Mouse (Mus musculus) midbrain, embryonic 16.5 days (tissue): ENCODE data around the gene Echs1. TPM values are rescaled to one million over a fixed set of nuclear protein-coding genes. Genes with fewer than 3 reads are reported as not detected.

ENCODE experiments used
- ATAC-seq: fragments of 200-750 bp; cut with Nextera tagmentation; 2 replicates; pipeline ENCODE4 v1.8.0; 2017; ENCODE audit warnings: moderate TSS enrichment
- H3K27ac ChIP-seq: fragments of 300-500 bp; sonication (generic); 2 replicates; pipeline ENCODE4 v1.5.1; 2014; ENCODE audit warnings: mild to moderate bottlenecking, low read length, mixed read lengths
- H3K27me3 ChIP-seq: fragments of 300-500 bp; sonication (generic); 2 replicates; pipeline ENCODE4 v1.6.1; 2014; ENCODE audit warnings: low read depth, low read length, mixed read lengths; ENCODE audit not compliant: control insufficient read depth, insufficient read depth
- H3K36me3 ChIP-seq: fragments of 300-500 bp; sonication (generic); 2 replicates; pipeline ENCODE4 v1.6.1; 2014; ENCODE audit warnings: mild to moderate bottlenecking, low read length, moderate library complexity, mixed read lengths; ENCODE audit not compliant: control insufficient read depth, insufficient read depth
- H3K4me1 ChIP-seq: fragments of 300-500 bp; sonication (generic); 2 replicates; pipeline ENCODE4 v1.6.1; 2014; ENCODE audit warnings: mild to moderate bottlenecking, low read length, mixed read lengths; ENCODE audit not compliant: control insufficient read depth, insufficient read depth
- H3K4me2 ChIP-seq: fragments of 300-500 bp; sonication (generic); 2 replicates; pipeline ENCODE4 v1.6.1; 2014; ENCODE audit warnings: mild to moderate bottlenecking, low read length, mixed read lengths
- H3K4me3 ChIP-seq: fragments of 300-500 bp; sonication (generic); 2 replicates; pipeline ENCODE4 v1.5.1; 2014; ENCODE audit warnings: low read depth, mild to moderate bottlenecking, low read length, moderate library complexity, mixed read lengths
- H3K9ac ChIP-seq: fragments of 300-500 bp; sonication (generic); 2 replicates; pipeline ENCODE4 v1.6.1; 2014; ENCODE audit warnings: low read depth, low read length, mixed read lengths
- H3K9me3 ChIP-seq: fragments of 300-500 bp; sonication (generic); replicated peaks from 2 replicates; pipeline ENCODE4 v1.6.1; 2014; ENCODE audit warnings: mild to moderate bottlenecking, low read length, mixed read lengths; ENCODE audit not compliant: control insufficient read depth, poor library complexity, severe bottlenecking
- WGBS: fragments of 180-500 bp; shearing (Covaris S2); extraction: QIAGEN DNeasy Blood & Tissue Kit; methylation state at CpG from one replicate; pipeline ENCODE4 v1.1.7; 2014; 5-methylcytosine and 5-hydroxymethylcytosine counted together
- polyA plus RNA-seq: library from polyadenylated mRNA; unstranded; fragments of >200 nt; fragmentation: Nextera tagmentation; extraction: Ambion mirVana; gene quantifications from 2 replicates; pipeline ENCODE4 v1.2.1, GENCODE M21; 2015

Gene Echs1
- polyA plus RNA-seq, 1 experiment from 2014 or later = 111 TPM

GRCm38 (mm10) chr7:140080503-140081156, 35.6 kb downstream of the Echs1 start:
- Histone ChIP-seq H3K27ac (peak overlapping the region; percentile 96), H3K4me1 (peaks cover 14% of the 10 kb centered on the region), H3K9me3 (no peaks in the 10 kb centered on the region), H3K36me3 (no peaks in the 10 kb centered on the region), H3K9ac (peak overlapping the region; percentile 87), H3K27me3 (no peaks in the 10 kb centered on the region), H3K4me3 (peak overlapping the region; percentile 72), H3K4me2 (peak overlapping the region; percentile 54)
- WGBS = 2% methylated on average over 24 of the region's 24 CpGs
- peak; percentile 81 for ATAC-seq

DNA sequence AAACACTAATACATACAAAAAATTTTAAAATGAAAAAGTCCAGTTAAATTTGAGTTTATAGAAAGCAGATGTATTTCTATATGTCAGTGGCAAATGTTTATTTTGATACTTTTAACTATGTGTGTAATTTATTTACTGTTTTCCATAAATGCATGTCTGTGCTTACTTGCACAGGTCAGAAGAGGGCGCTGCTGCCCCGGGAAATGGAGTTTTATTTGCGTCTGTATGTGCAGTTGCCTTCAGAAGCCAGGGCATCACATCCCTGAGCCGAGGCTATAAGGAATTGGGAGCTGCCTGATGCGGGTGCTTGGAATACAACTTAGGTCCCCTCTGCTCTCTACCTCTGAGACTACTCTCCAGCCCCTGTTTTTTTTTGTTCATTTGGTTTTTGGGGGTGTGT, 37.6 kb downstream of the Echs1 start:
- Histone ChIP-seq H3K27ac (no peak overlapping the region), H3K4me2 (peak overlapping the region; percentile 54; the same call in 1 of the 2 replicates), H3K4me1 (peaks cover 14% of the 10 kb centered on the region), H3K9ac (no peak overlapping the region), H3K9me3 (no peaks in the 10 kb centered on the region), H3K4me3 (no peak overlapping the region), H3K36me3 (no peaks in the 10 kb centered on the region; the same call in 1 of the 2 replicates), H3K27me3 (no peaks in the 10 kb centered on the region)
- no peak for ATAC-seq
- 5% methylated on average over 5 of the region's 5 CpGs for WGBS

DNA sequence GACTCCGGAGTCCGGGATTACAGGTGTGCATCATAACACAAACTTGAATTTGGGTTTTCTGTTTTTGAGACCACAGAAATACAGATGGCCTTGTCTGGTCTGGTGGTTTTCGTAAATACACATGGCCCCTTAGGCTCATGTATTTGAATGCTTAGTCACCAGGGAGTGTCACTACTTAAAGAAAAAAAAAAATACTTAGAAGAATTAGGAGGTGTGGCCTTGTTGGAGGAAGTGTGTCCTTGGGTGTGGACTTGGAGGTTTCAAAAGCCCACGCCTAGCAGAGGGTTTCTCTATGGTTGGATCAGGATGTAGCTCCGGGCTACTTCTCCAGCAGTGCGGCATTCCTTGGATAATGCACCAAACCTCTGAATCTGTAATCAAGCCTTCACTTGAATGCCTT, 38.6 kb downstream of the Echs1 start:
- WGBS = 79% methylated on average over 6 of the region's 6 CpGs
- peaks cover 8% of the 10 kb centered on the region for H3K27me3 ChIP-seq
- H3K9ac ChIP-seq = no peak overlapping the region

GRCm38 (mm10) chr7:140070042-140070711, 46.1 kb downstream of the Echs1 start:
- Histone ChIP-seq H3K9me3 (no peaks in the 10 kb centered on the region), H3K27ac (no peak overlapping the region), H3K4me1 (no peaks in the 10 kb centered on the region), H3K27me3 (peaks cover 55% of the 10 kb centered on the region), H3K4me3 (no peak overlapping the region), H3K36me3 (peaks cover 36% of the 10 kb centered on the region), H3K4me2 (peak overlapping the region; percentile 31), H3K9ac (no peak overlapping the region)
- no peak for ATAC-seq
- WGBS = 30% methylated on average over 39 of the region's 39 CpGs

More for the DNA sequence above, 38.6 kb downstream of the Echs1 start:
- Histone ChIP-seq H3K4me1 (peaks cover 10% of the 10 kb centered on the region), H3K27ac (no peak overlapping the region), H3K9me3 (no peaks in the 10 kb centered on the region), H3K36me3 (peaks cover 7% of the 10 kb centered on the region), H3K4me2 (no peak overlapping the region), H3K4me3 (no peak overlapping the region)
- ATAC-seq = no peak

DNA sequence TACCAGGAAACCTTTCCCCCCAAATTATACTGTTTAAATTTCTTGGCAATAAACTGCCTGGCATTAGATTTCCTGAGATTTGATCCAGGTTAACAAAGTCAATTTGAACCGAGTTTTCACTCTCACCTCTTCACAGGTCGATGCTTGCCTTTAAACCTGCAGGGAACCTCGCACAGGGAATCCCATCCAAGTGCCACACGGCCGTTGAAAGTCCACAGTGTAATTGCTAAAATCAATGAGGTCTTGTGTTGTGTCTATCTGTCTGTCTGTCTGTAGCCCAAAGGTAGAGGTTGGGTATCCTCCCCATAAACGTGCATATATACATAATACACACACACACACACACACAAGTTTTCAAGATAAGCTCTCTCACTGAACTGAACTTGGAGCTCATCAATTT, 48.9 kb downstream of the Echs1 start:
- Histone ChIP-seq H3K4me3 (no peak overlapping the region), H3K27me3 (peaks cover 63% of the 10 kb centered on the region), H3K4me1 (no peaks in the 10 kb centered on the region), H3K27ac (no peak overlapping the region), H3K4me2 (no peak overlapping the region), H3K9ac (no peak overlapping the region), H3K36me3 (peaks cover 26% of the 10 kb centered on the region), H3K9me3 (no peaks in the 10 kb centered on the region)
- 73% methylated on average over 6 of the region's 6 CpGs for WGBS
- no peak for ATAC-seq

GRCm38 (mm10) chr7:140063092-140063491, 53.2 kb downstream of the Echs1 start:
- no peak overlapping the region for H3K9ac ChIP-seq
- 21% methylated on average over 7 of the region's 7 CpGs for WGBS
- H3K27me3 ChIP-seq = peaks cover 29% of the 10 kb centered on the region

DNA sequence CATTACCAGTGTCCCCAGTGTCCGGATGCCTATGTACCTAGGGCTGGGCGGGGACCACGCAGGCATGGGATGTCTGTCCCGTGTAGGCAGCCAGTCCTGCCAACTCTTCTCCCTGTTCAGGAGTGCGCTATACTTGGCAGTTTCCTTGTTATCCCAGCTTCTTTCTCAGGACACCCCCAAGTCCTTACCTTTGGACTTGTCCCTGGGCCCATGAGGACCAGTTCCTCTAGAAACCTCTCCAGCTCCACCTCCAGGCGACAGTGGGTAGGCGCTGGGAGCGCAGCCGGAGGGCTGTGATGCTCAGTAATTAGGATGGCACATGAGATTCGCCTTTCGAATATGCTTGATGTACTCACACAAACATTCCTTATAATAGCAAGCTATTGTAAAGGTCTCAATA, 54.0 kb downstream of the Echs1 start:
- Histone ChIP-seq H3K9me3 (no peaks in the 10 kb centered on the region), H3K27ac (no peak overlapping the region), H3K36me3 (no peaks in the 10 kb centered on the region), H3K4me1 (peaks cover 31% of the 10 kb centered on the region), H3K4me2 (no peak overlapping the region), H3K4me3 (no peak overlapping the region), H3K27me3 (peaks cover 29% of the 10 kb centered on the region), H3K9ac (no peak overlapping the region)
- no peak; the same call in 1 of the 2 replicates for ATAC-seq
- 13% methylated on average over 11 of the region's 11 CpGs for WGBS

More at GRCm38 (mm10) chr7:140063092-140063491, 53.2 kb downstream of the Echs1 start:
- no peak overlapping the region for H3K27ac ChIP-seq
- H3K4me1 ChIP-seq = peaks cover 27% of the 10 kb centered on the region
- H3K9me3 ChIP-seq = no peaks in the 10 kb centered on the region
- no peaks in the 10 kb centered on the region for H3K36me3 ChIP-seq
- no peak for ATAC-seq
- no peak overlapping the region for H3K4me3 ChIP-seq
- H3K4me2 ChIP-seq = no peak overlapping the region

DNA sequence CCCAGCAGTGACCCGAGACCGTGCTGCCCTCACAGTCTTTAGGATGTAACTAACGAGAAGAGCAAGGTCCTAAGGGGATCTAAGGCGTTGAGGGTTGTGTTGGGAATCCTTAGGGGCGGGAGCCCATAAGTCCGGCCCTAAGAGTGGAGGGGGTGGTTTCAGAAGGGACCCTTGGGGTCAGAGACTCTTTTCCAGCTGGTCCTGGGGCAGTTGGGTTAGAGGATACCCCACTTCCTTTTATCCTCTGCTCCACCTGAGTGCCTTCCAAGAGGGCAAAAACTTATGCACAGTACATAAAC, 54.5 kb downstream of the Echs1 start:
- peaks cover 32% of the 10 kb centered on the region for H3K4me1 ChIP-seq
- peaks cover 28% of the 10 kb centered on the region for H3K27me3 ChIP-seq
- no peak overlapping the region for H3K27ac ChIP-seq

More for the DNA sequence above, 54.5 kb downstream of the Echs1 start:
- peak overlapping the region; percentile 67; the same call in 1 of the 2 replicates for H3K9ac ChIP-seq
- H3K4me3 ChIP-seq = peak overlapping the region; percentile 38
- no peak for ATAC-seq
- no peaks in the 10 kb centered on the region for H3K36me3 ChIP-seq
- WGBS = 1% methylated on average over 6 of the region's 6 CpGs
- peak overlapping the region; percentile 85 for H3K4me2 ChIP-seq
- H3K9me3 ChIP-seq = no peaks in the 10 kb centered on the region
